Mouse (Mus musculus) liver, adult 2 months (tissue): ENCODE results near the gene Ubac2.

Experiments
- CTCF ChIP-seq: fragments of 200-500 bp; IDR thresholded peaks from 2 replicates; pipeline ENCODE4 v1.5.1; 2011; ENCODE audit warnings: low read depth, low read length, control low read depth
- POLR2A ChIP-seq: fragments of 200-500 bp; IDR thresholded peaks from 2 replicates; pipeline ENCODE4 v1.6.1; 2011; ENCODE audit warnings: low read length, control low read depth; ENCODE audit not compliant: insufficient read depth; ENCODE audit errors: extremely low read depth

DNA sequence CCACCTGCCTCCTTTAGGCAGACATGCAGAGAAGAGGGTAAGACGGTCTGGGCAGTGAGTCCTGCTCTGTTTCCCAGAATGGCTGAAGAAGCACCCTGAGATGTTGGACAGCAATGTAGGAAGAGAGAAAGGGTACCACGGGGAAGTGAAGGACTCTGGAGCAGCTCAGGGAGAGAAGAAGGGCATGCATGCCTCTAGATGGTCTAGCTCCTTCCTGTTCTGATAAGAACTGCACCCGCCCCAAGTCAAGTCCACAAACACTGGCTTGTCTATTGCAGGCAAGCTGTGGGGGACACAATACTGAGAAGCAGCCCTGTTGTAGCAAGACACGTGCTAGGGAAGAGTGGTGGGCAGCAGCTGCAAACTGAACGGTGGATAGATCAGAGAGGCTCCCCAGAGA is 133.8 kb downstream of the Ubac2 start:
- no peak for TF ChIP-seq POLR2A
- no peak for TF ChIP-seq CTCF
